Mouse (Mus musculus) forebrain, embryonic 15.5 days (tissue): ENCODE measurements around the gene Fmod. TPM values are rescaled to one million over a fixed set of nuclear protein-coding genes. Genes with fewer than 3 reads are reported as not detected.

Experiments used
- ATAC-seq: fragments of 200-750 bp; cut with Nextera tagmentation; replicated peaks from 2 replicates; pipeline ENCODE4 v1.8.0; 2017; ENCODE audit warnings: mild to moderate bottlenecking, moderate TSS enrichment, moderate library complexity
- H3K27ac ChIP-seq: fragments of 300-500 bp; sonication (generic); replicated peaks from 2 replicates; pipeline ENCODE4 v1.5.1; 2015; ENCODE audit warnings: mild to moderate bottlenecking, inconsistent platforms
- H3K27me3 ChIP-seq: fragments of 300-500 bp; sonication (generic); 2 replicates; pipeline ENCODE4 v1.6.1; 2015; ENCODE audit warnings: inconsistent platforms
- H3K36me3 ChIP-seq: fragments of 300-500 bp; sonication (generic); 2 replicates; pipeline ENCODE4 v1.6.1; 2015; ENCODE audit warnings: mild to moderate bottlenecking, inconsistent platforms
- H3K4me1 ChIP-seq: fragments of 300-500 bp; sonication (generic); 2 replicates; pipeline ENCODE4 v1.6.1; 2015; ENCODE audit warnings: inconsistent platforms
- H3K4me2 ChIP-seq: fragments of 300-500 bp; sonication (generic); replicated peaks from 2 replicates; pipeline ENCODE4 v1.6.1; 2015; ENCODE audit warnings: mild to moderate bottlenecking, inconsistent platforms
- H3K4me3 ChIP-seq: fragments of 300-500 bp; sonication (generic); 2 replicates; pipeline ENCODE4 v1.5.1; 2015; ENCODE audit warnings: mild to moderate bottlenecking, inconsistent platforms
- H3K9ac ChIP-seq: fragments of 300-500 bp; sonication (generic); replicated peaks from 2 replicates; pipeline ENCODE4 v1.6.1; 2015; ENCODE audit warnings: mild to moderate bottlenecking, inconsistent platforms
- H3K9me3 ChIP-seq: fragments of 300-500 bp; sonication (generic); 2 replicates; pipeline ENCODE4 v1.6.1; 2016; ENCODE audit warnings: inconsistent platforms
- WGBS: fragments of 180-500 bp; shearing (Covaris S2); methylation state at CpG from one replicate; pipeline ENCODE4 v1.1.7; 2015; ENCODE audit warnings: mixed read lengths; 5-methylcytosine and 5-hydroxymethylcytosine counted together
- polyA plus RNA-seq: library from polyadenylated mRNA; unstranded; fragments of >200 nt; fragmentation: Nextera tagmentation; extraction: Ambion mirVana; gene quantifications from 2 replicates; pipeline ENCODE4 v1.2.1, GENCODE M21; 2015

Fmod gene
- polyA plus RNA-seq, 1 experiment from 2014 or later, result 4.2 TPM

DNA sequence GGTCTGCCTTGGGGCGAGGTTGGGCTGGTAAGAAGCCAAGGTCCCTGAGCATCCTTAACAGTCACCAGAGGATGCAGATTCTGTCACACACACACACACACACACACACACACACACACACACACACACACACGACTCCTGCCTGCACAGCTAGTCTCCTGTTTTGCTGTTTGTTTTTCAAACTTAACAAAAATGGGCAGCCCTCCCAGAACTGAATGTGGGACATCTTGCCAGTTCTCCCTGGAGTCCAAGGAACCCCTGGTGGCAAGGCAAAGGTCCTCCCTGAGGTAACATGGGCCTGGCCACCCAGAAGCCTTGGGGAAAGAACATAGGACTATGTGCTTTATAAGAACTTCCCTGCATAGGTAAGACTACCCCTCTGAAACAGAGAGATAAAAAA is 4.8 kb downstream of the Fmod start:
- Histone ChIP-seq H3K9me3 (no peaks in the 10 kb centered on the region), H3K4me3 (no peak overlapping the region), H3K27ac (peak overlapping the region; percentile 35; the same call in 1 of the 2 replicates), H3K9ac (no peak overlapping the region), H3K36me3 (no peaks in the 10 kb centered on the region), H3K4me1 (peaks cover 12% of the 10 kb centered on the region; the same call in 1 of the 2 replicates), H3K27me3 (no peaks in the 10 kb centered on the region), H3K4me2 (no peak overlapping the region)
- no peak for ATAC-seq
- WGBS, result 50% methylated on average over 2 of the region's 2 CpGs

DNA sequence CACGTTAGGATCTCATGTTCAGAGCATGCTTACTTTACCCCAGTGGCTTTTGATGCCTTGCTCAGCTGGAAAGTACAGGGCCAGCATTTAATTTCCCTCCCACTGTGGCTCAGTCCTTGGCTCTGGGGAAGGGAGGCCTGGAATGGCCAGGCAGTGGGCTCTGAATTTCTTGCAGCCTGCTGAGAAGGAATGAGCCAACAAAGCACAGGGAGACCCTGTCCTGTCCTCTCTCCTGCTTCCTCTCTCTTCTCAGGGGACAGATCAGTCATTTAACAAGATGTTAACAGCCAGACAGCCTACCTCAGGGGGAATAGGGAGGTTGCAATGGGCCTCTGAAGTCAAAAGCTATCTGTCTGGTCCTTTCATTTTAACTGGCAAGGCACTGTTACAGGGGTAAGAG is 5.3 kb downstream of the Fmod start:
- Histone ChIP-seq H3K4me1 (peaks cover 10% of the 10 kb centered on the region; the same call in 1 of the 2 replicates), H3K36me3 (no peaks in the 10 kb centered on the region)

GRCm38 (mm10) chr1:134044805-134045204 is 7.8 kb downstream of the Fmod start:
- Histone ChIP-seq H3K4me1 (peaks cover 10% of the 10 kb centered on the region; the same call in 1 of the 2 replicates), H3K4me3 (no peak overlapping the region), H3K27ac (no peak overlapping the region), H3K27me3 (no peaks in the 10 kb centered on the region), H3K36me3 (no peaks in the 10 kb centered on the region), H3K9me3 (no peaks in the 10 kb centered on the region), H3K9ac (no peak overlapping the region), H3K4me2 (no peak overlapping the region)
- no peak for ATAC-seq
- 94% methylated on average over 6 of the region's 6 CpGs for WGBS

More for the DNA sequence above, 5.3 kb downstream of the Fmod start:
- H3K4me2 ChIP-seq, result no peak overlapping the region
- no peak overlapping the region for H3K9ac ChIP-seq
- no peak overlapping the region for H3K4me3 ChIP-seq
- 15% methylated on average over 1 of the region's 1 CpGs for WGBS
- no peaks in the 10 kb centered on the region for H3K9me3 ChIP-seq
- no peak for ATAC-seq
- peak overlapping the region; percentile 35; the same call in 1 of the 2 replicates for H3K27ac ChIP-seq
- H3K27me3 ChIP-seq, result no peaks in the 10 kb centered on the region

GRCm38 (mm10) chr1:134045971-134046370 is 8.9 kb downstream of the Fmod start:
- Histone ChIP-seq H3K4me2 (peak overlapping the region; percentile 42), H3K9ac (0 out of 2 replicates have a peak overlapping the region, but pooled peaks have one; percentile 0), H3K27ac (no peak overlapping the region), H3K4me1 (peaks cover 10% of the 10 kb centered on the region; the same call in 1 of the 2 replicates), H3K27me3 (no peaks in the 10 kb centered on the region), H3K4me3 (peak overlapping the region; percentile 27), H3K9me3 (no peaks in the 10 kb centered on the region), H3K36me3 (no peaks in the 10 kb centered on the region)
- ATAC-seq, result peak; percentile 75
- 10% methylated on average over 8 of the region's 9 CpGs for WGBS

GRCm38 (mm10) chr1:134046387-134046786 is 9.3 kb downstream of the Fmod start:
- peak overlapping the region; percentile 0; the same call in 1 of the 2 replicates for H3K9ac ChIP-seq
- WGBS, result 19% methylated on average over 23 of the region's 23 CpGs
- no peaks in the 10 kb centered on the region for H3K36me3 ChIP-seq
- H3K4me1 ChIP-seq, result peaks cover 10% of the 10 kb centered on the region; the same call in 1 of the 2 replicates
- no peaks in the 10 kb centered on the region for H3K27me3 ChIP-seq
- H3K9me3 ChIP-seq, result no peaks in the 10 kb centered on the region
- ATAC-seq, result peak; percentile 53
- H3K4me2 ChIP-seq, result peak overlapping the region; percentile 42
- peak overlapping the region; percentile 27 for H3K4me3 ChIP-seq
- H3K27ac ChIP-seq, result no peak overlapping the region

DNA sequence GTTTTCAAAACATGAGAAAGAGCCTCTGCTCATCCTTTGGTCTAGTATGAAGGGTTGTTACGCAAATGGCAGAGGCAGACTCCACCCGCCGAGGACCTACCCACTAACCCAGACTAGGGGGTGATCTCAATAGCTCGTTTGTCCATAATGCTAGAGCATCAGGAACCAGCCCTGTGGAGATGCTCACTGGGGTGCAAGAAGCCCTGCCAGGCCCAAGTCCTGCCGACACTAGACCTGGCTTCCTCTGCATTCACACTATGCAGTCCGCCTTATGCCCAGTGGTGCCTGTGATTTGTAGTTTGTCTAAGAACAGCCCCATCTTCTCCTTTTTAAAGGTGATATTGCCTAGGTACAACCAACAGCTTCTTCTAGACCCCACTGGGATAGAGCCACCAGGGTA is 10.4 kb downstream of the Fmod start:
- 81% methylated on average over 6 of the region's 6 CpGs for WGBS
- ATAC-seq, result no peak

GRCm38 (mm10) chr1:134048759-134049158 is 11.7 kb downstream of the Fmod start:
- Histone ChIP-seq H3K9ac (no peak overlapping the region), H3K9me3 (no peaks in the 10 kb centered on the region), H3K4me2 (no peak overlapping the region), H3K27me3 (no peaks in the 10 kb centered on the region), H3K27ac (no peak overlapping the region), H3K4me1 (peaks cover 8% of the 10 kb centered on the region; the same call in 1 of the 2 replicates), H3K4me3 (no peak overlapping the region), H3K36me3 (no peaks in the 10 kb centered on the region)
- 5% methylated on average over 5 of the region's 5 CpGs for WGBS
- ATAC-seq, result peak; percentile 67

More for the DNA sequence above, 10.4 kb downstream of the Fmod start:
- no peak overlapping the region for H3K27ac ChIP-seq
- no peaks in the 10 kb centered on the region for H3K9me3 ChIP-seq
- H3K4me2 ChIP-seq, result no peak overlapping the region
- no peak overlapping the region for H3K4me3 ChIP-seq
- no peak overlapping the region for H3K9ac ChIP-seq
- peaks cover 10% of the 10 kb centered on the region; the same call in 1 of the 2 replicates for H3K4me1 ChIP-seq
- no peaks in the 10 kb centered on the region for H3K27me3 ChIP-seq
- H3K36me3 ChIP-seq, result no peaks in the 10 kb centered on the region

GRCm38 (mm10) chr1:134049542-134049941 is 12.5 kb downstream of the Fmod start:
- WGBS, result 78% methylated on average over 6 of the region's 6 CpGs
- Histone ChIP-seq H3K4me2 (no peak overlapping the region), H3K4me1 (peaks cover 8% of the 10 kb centered on the region; the same call in 1 of the 2 replicates), H3K9me3 (no peaks in the 10 kb centered on the region), H3K27ac (no peak overlapping the region), H3K9ac (no peak overlapping the region), H3K4me3 (no peak overlapping the region), H3K36me3 (no peaks in the 10 kb centered on the region), H3K27me3 (no peaks in the 10 kb centered on the region)
- ATAC-seq, result no peak

GRCm38 (mm10) chr1:134053207-134053606 is 16.2 kb downstream of the Fmod start:
- peak; percentile 59; the same call in 1 of the 2 replicates for ATAC-seq

GRCm38 (mm10) chr1:134055058-134055457 is 18.0 kb downstream of the Fmod start:
- Histone ChIP-seq H3K9me3 (no peaks in the 10 kb centered on the region), H3K4me1 (peaks cover 4% of the 10 kb centered on the region), H3K27ac (no peak overlapping the region), H3K4me2 (no peak overlapping the region), H3K27me3 (no peaks in the 10 kb centered on the region), H3K36me3 (no peaks in the 10 kb centered on the region), H3K4me3 (no peak overlapping the region), H3K9ac (no peak overlapping the region)
- 75% methylated on average over 9 of the region's 9 CpGs for WGBS
- no peak for ATAC-seq

More at GRCm38 (mm10) chr1:134053207-134053606, 16.2 kb downstream of the Fmod start:
- Histone ChIP-seq H3K27ac (no peak overlapping the region), H3K4me3 (no peak overlapping the region), H3K27me3 (no peaks in the 10 kb centered on the region), H3K36me3 (no peaks in the 10 kb centered on the region), H3K9ac (no peak overlapping the region), H3K9me3 (no peaks in the 10 kb centered on the region), H3K4me1 (peaks cover 4% of the 10 kb centered on the region; the same call in 1 of the 2 replicates), H3K4me2 (no peak overlapping the region)
- WGBS, result 5% methylated on average over 6 of the region's 6 CpGs

GRCm38 (mm10) chr1:134055666-134056245 is 18.7 kb downstream of the Fmod start:
- Histone ChIP-seq H3K4me1 (peaks cover 11% of the 10 kb centered on the region), H3K4me2 (no peak overlapping the region), H3K27me3 (no peaks in the 10 kb centered on the region), H3K4me3 (no peak overlapping the region), H3K36me3 (no peaks in the 10 kb centered on the region), H3K9me3 (no peaks in the 10 kb centered on the region), H3K27ac (no peak overlapping the region), H3K9ac (no peak overlapping the region)
- no peak for ATAC-seq
- 82% methylated on average over 9 of the region's 9 CpGs for WGBS

DNA sequence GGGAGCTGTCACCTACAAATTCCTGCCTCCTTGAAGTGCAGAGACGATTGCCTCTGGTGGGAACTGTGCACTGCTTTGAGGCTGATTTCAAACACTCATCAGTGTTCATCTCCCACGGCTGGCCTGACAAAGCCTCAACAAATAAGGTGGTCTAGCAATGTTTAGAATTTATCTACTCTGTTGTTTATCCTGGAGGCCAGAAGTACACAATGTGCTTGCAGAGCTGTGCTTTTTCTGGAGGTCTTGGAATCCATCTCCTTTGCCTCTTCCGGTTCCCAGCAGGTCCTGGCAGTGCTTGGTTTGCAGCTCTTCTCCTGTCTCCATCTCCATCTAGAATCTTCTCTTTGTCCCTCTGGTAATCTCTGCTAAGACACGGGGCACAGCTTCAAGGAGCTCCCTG is 19.2 kb downstream of the Fmod start:
- peaks cover 15% of the 10 kb centered on the region for H3K4me1 ChIP-seq
- H3K27ac ChIP-seq, result no peak overlapping the region
- ATAC-seq, result no peak
- H3K9me3 ChIP-seq, result no peaks in the 10 kb centered on the region
- H3K4me3 ChIP-seq, result no peak overlapping the region
- 77% methylated on average over 4 of the region's 4 CpGs for WGBS
- no peaks in the 10 kb centered on the region for H3K36me3 ChIP-seq
- H3K4me2 ChIP-seq, result no peak overlapping the region
- no peaks in the 10 kb centered on the region for H3K27me3 ChIP-seq
- H3K9ac ChIP-seq, result no peak overlapping the region
